Mouse (Mus musculus) heart, embryonic 10.5 days (tissue): ENCODE measurements around the gene Fam83f. TPM values are rescaled to one million over a fixed set of nuclear protein-coding genes. Genes with fewer than 3 reads are reported as not detected.

ENCODE experiments used
- DNase-seq: peaks from one replicate; pipeline ENCODE4 v3.0.0-alpha.2; 2017; ENCODE audit warnings: low spot score
- H3K27ac ChIP-seq: fragments of 300-500 bp; sonication (generic); 2 replicates; pipeline ENCODE4 v1.5.1; 2016; ENCODE audit warnings: mild to moderate bottlenecking
- H3K27me3 ChIP-seq: fragments of 300-500 bp; sonication (generic); 2 replicates; pipeline ENCODE4 v1.6.1; 2016; ENCODE audit warnings: mild to moderate bottlenecking; ENCODE audit not compliant: poor library complexity, insufficient read depth, severe bottlenecking
- H3K36me3 ChIP-seq: fragments of 300-500 bp; sonication (generic); 2 replicates; pipeline ENCODE4 v1.6.1; 2016; ENCODE audit warnings: mild to moderate bottlenecking, moderate library complexity
- H3K4me1 ChIP-seq: fragments of 300-500 bp; sonication (generic); 2 replicates; pipeline ENCODE4 v1.6.1; 2016; ENCODE audit warnings: mild to moderate bottlenecking
- H3K4me3 ChIP-seq: fragments of 300-500 bp; sonication (generic); 2 replicates; pipeline ENCODE4 v1.5.1; 2016; ENCODE audit warnings: mild to moderate bottlenecking, moderate library complexity
- H3K9me3 ChIP-seq: fragments of 300-500 bp; sonication (generic); 2 replicates; pipeline ENCODE4 v1.6.1; 2016; ENCODE audit warnings: mild to moderate bottlenecking, moderate library complexity
- WGBS: fragments of 180-500 bp; shearing (Covaris S2); methylation state at CpG from one replicate; pipeline ENCODE4 v1.1.7; 2016; 5-methylcytosine and 5-hydroxymethylcytosine counted together
- polyA plus RNA-seq: library from polyadenylated mRNA; unstranded; fragments of >200 nt; fragmentation: Nextera tagmentation; extraction: Ambion mirVana; gene quantifications from 2 replicates; pipeline ENCODE4 v1.2.1, GENCODE M21; 2016

Gene Fam83f
- polyA plus RNA-seq, 1 experiment from 2014 or later, result 0.50 TPM

GRCm38 (mm10) chr15:80701481-80702257 lies 30.0 kb downstream of the Fam83f start:
- H3K36me3 ChIP-seq, result no peaks in the 10 kb centered on the region
- H3K4me3 ChIP-seq, result no peak overlapping the region
- H3K4me1 ChIP-seq, result peaks cover 9% of the 10 kb centered on the region
- DNase-seq, result no peak
- peaks cover 30% of the 10 kb centered on the region; the same call in 1 of the 2 replicates for H3K27me3 ChIP-seq
- no peak overlapping the region for H3K27ac ChIP-seq
- WGBS, result 73% methylated on average over 8 of the region's 8 CpGs
- no peaks in the 10 kb centered on the region for H3K9me3 ChIP-seq

GRCm38 (mm10) chr15:80702910-80703309 lies 31.3 kb downstream of the Fam83f start:
- WGBS, result 71% methylated on average over 5 of the region's 5 CpGs
- DNase-seq, result no peak
- H3K4me3 ChIP-seq, result no peak overlapping the region
- no peaks in the 10 kb centered on the region for H3K36me3 ChIP-seq
- H3K27ac ChIP-seq, result no peak overlapping the region
- peaks cover 15% of the 10 kb centered on the region for H3K4me1 ChIP-seq
- H3K27me3 ChIP-seq, result peaks cover 21% of the 10 kb centered on the region; the same call in 1 of the 2 replicates
- H3K9me3 ChIP-seq, result no peaks in the 10 kb centered on the region

GRCm38 (mm10) chr15:80703495-80703894 lies 31.8 kb downstream of the Fam83f start:
- no peak for DNase-seq
- H3K4me3 ChIP-seq, result no peak overlapping the region
- peaks cover 15% of the 10 kb centered on the region for H3K4me1 ChIP-seq
- 71% methylated on average over 2 of the region's 2 CpGs for WGBS
- H3K36me3 ChIP-seq, result no peaks in the 10 kb centered on the region
- no peaks in the 10 kb centered on the region for H3K9me3 ChIP-seq
- H3K27ac ChIP-seq, result no peak overlapping the region
- peaks cover 16% of the 10 kb centered on the region; the same call in 1 of the 2 replicates for H3K27me3 ChIP-seq

GRCm38 (mm10) chr15:80704267-80704666 lies 32.6 kb downstream of the Fam83f start:
- Histone ChIP-seq H3K9me3 (no peaks in the 10 kb centered on the region), H3K27ac (no peak overlapping the region; the same call in 1 of the 2 replicates), H3K4me3 (no peak overlapping the region), H3K27me3 (peaks cover 15% of the 10 kb centered on the region; the same call in 1 of the 2 replicates), H3K36me3 (no peaks in the 10 kb centered on the region), H3K4me1 (peaks cover 15% of the 10 kb centered on the region)
- peak; percentile 93 for DNase-seq
- WGBS, result 5% methylated on average over 7 of the region's 7 CpGs

GRCm38 (mm10) chr15:80705828-80706549 lies 34.3 kb downstream of the Fam83f start:
- 28% methylated on average over 18 of the region's 18 CpGs for WGBS
- no peaks in the 10 kb centered on the region for H3K36me3 ChIP-seq
- no peak for DNase-seq
- peaks cover 11% of the 10 kb centered on the region; the same call in 1 of the 2 replicates for H3K27me3 ChIP-seq
- peaks cover 19% of the 10 kb centered on the region for H3K4me1 ChIP-seq
- peak overlapping the region; percentile 51 for H3K4me3 ChIP-seq
- peak overlapping the region; percentile 69 for H3K27ac ChIP-seq
- H3K9me3 ChIP-seq, result no peaks in the 10 kb centered on the region

GRCm38 (mm10) chr15:80706596-80706995 lies 34.9 kb downstream of the Fam83f start:
- Histone ChIP-seq H3K27me3 (peaks cover 8% of the 10 kb centered on the region; the same call in 1 of the 2 replicates), H3K36me3 (no peaks in the 10 kb centered on the region), H3K27ac (peak overlapping the region; percentile 69), H3K4me1 (peaks cover 19% of the 10 kb centered on the region), H3K9me3 (no peaks in the 10 kb centered on the region), H3K4me3 (peak overlapping the region; percentile 51)
- DNase-seq, result no peak
- 38% methylated on average over 11 of the region's 11 CpGs for WGBS

GRCm38 (mm10) chr15:80707088-80707487 lies 35.4 kb downstream of the Fam83f start:
- Histone ChIP-seq H3K4me1 (peaks cover 19% of the 10 kb centered on the region), H3K4me3 (no peak overlapping the region), H3K36me3 (no peaks in the 10 kb centered on the region), H3K9me3 (no peaks in the 10 kb centered on the region), H3K27ac (no peak overlapping the region), H3K27me3 (peaks cover 3% of the 10 kb centered on the region; the same call in 1 of the 2 replicates)
- DNase-seq, result no peak
- 67% methylated on average over 8 of the region's 8 CpGs for WGBS

GRCm38 (mm10) chr15:80709593-80709992 lies 37.9 kb downstream of the Fam83f start:
- Histone ChIP-seq H3K27me3 (no peaks in the 10 kb centered on the region), H3K27ac (peak overlapping the region; percentile 16; the same call in 1 of the 2 replicates), H3K9me3 (no peaks in the 10 kb centered on the region), H3K4me3 (no peak overlapping the region), H3K4me1 (peaks cover 19% of the 10 kb centered on the region), H3K36me3 (no peaks in the 10 kb centered on the region)
- DNase-seq, result no peak
- 55% methylated on average over 6 of the region's 6 CpGs for WGBS

- Histone ChIP-seq H3K36me3 (no peaks in the 10 kb centered on the region), H3K4me1 (peaks cover 19% of the 10 kb centered on the region), H3K9me3 (no peaks in the 10 kb centered on the region), H3K27me3 (no peaks in the 10 kb centered on the region), H3K4me3 (peak overlapping the region; percentile 95), H3K27ac (peak overlapping the region; percentile 95)
- DNase-seq, result no peak
- WGBS, result 17% methylated on average over 5 of the region's 5 CpGs
Measured at GRCm38 (mm10) chr15:80710257-80710607, 38.6 kb downstream of the Fam83f start.

GRCm38 (mm10) chr15:80710608-80711363 lies 39.1 kb downstream of the Fam83f start, which contains the start of gene Tnrc6b:
Gene Tnrc6b, plus strand, starts transcription at chr15:80711313.
- Histone ChIP-seq H3K27me3 (no peaks in the 10 kb centered on the region), H3K4me3 (peak within 1 kb of the TSS; percentile 95), H3K9me3 (no peaks in the 10 kb centered on the region), H3K36me3 (no peaks in the 10 kb centered on the region), H3K27ac (peak within 1 kb of the TSS; percentile 95), H3K4me1 (peaks cover 18% of the 10 kb centered on the region)
- under 1% methylated on average over 39 of the region's 39 CpGs for WGBS
- DNase-seq, result peak; percentile 100

- Histone ChIP-seq H3K4me3 (peak overlapping the region; percentile 95), H3K27me3 (no peaks in the 10 kb centered on the region), H3K36me3 (no peaks in the 10 kb centered on the region), H3K9me3 (no peaks in the 10 kb centered on the region), H3K4me1 (peaks cover 11% of the 10 kb centered on the region), H3K27ac (peak overlapping the region; percentile 95)
- WGBS, result 1% methylated on average over 98 of the region's 106 CpGs
- DNase-seq, result peak; percentile 87
Measured at GRCm38 (mm10) chr15:80711401-80712151, 39.9 kb downstream of the Fam83f start.

- DNase-seq, result no peak
- H3K9me3 ChIP-seq, result no peaks in the 10 kb centered on the region
- 75% methylated on average over 4 of the region's 4 CpGs for WGBS
Measured at GRCm38 (mm10) chr15:80714299-80714698, 42.7 kb downstream of the Fam83f start.

More at GRCm38 (mm10) chr15:80714299-80714698, 42.7 kb downstream of the Fam83f start:
- Histone ChIP-seq H3K27ac (no peak overlapping the region), H3K4me3 (no peak overlapping the region), H3K36me3 (no peaks in the 10 kb centered on the region), H3K27me3 (no peaks in the 10 kb centered on the region), H3K4me1 (peaks cover 4% of the 10 kb centered on the region)
